Mouse (Mus musculus) layer of hippocampus, postnatal 10 days (tissue): ENCODE results near the gene Nhlh2. TPM values are rescaled to one million over a fixed set of nuclear protein-coding genes. Genes with fewer than 3 reads are reported as not detected.

ENCODE experiments used
- total RNA-seq, 2 experiments: library from RNA; stranded (reverse); gene quantifications; 2 replicates each; pipeline ENCODE4 v1.2.3; 2021

Gene Nhlh2
- total RNA-seq, 2 experiments from 2014 or later: 4.4 to 4.9 TPM

Other genes with a start within 250 kb of the Nhlh2 start
- under 1 TPM; 0.18 to 0.30 TPM for gene Mab21l3, start 161.1 kb upstream of the Nhlh2 start, total RNA-seq
- gene Slc22a15, start 85.6 kb upstream of the Nhlh2 start, total RNA-seq: 10 to 100 TPM; 13.2 to 16.6 TPM
- gene Casq2, start 76.3 kb downstream of the Nhlh2 start, total RNA-seq: 1 to 10 TPM; 1.4 to 1.7 TPM
- gene Vangl1, start 194.6 kb downstream of the Nhlh2 start, total RNA-seq: 10 to 100 TPM in 1 of 2 experiments, 1 to 10 TPM in 1; 8.4 to 11.0 TPM